Mouse (Mus musculus): Measurements from ENCODE around the gene Lzts2.

Gene Lzts2

DNA sequence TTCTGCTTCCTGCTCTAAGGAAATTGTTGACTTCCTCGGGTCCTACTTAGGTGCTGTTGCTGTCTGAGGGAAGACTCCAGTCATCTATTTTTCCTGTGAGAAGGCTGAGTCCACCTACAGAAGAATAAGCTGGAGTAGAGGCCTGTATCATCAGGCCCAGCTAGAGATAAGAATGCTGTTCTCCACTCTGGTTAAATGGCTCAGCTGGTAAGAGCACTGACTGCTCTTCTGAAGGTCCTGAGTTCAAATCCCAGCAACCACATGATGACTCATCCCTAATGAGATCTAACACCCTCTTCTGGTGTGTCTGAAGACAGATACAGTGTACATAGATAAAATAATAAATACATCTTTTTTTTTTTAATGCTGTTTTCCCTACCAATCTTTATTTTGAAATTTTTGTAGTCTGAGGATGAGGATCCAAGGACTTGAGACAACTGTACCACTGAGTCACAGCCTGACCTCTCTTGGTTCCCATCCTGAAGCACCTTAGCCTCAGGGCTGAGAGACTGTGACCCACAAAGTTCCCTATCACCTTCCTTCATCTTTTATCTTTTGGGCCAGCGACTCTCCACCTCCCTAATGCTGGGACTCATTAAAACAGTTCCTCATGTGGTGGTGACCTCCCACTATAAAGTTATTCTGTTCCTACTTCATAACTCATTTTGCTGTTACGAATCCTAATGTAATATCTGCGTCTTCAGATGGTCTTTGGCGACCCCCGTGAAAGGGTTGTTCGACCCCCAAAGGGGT is 53.7 kb downstream of the Lzts2 start:
- in situ Hi-C loops (cut with MboI; ENCODE audit: unreplicated experiment in 2 of 2), result no loop called here

GRCm38 (mm10) chr19:45073871-45074542 is 59.8 kb downstream of the Lzts2 start:
- in situ Hi-C loops (cut with MboI; ENCODE audit: unreplicated experiment in 2 of 2), result loop anchor here (5.0 to 10.0 kb wide), 2 partner anchors 88 to 91 kb away; no protein-coding TSS in a partner anchor

DNA sequence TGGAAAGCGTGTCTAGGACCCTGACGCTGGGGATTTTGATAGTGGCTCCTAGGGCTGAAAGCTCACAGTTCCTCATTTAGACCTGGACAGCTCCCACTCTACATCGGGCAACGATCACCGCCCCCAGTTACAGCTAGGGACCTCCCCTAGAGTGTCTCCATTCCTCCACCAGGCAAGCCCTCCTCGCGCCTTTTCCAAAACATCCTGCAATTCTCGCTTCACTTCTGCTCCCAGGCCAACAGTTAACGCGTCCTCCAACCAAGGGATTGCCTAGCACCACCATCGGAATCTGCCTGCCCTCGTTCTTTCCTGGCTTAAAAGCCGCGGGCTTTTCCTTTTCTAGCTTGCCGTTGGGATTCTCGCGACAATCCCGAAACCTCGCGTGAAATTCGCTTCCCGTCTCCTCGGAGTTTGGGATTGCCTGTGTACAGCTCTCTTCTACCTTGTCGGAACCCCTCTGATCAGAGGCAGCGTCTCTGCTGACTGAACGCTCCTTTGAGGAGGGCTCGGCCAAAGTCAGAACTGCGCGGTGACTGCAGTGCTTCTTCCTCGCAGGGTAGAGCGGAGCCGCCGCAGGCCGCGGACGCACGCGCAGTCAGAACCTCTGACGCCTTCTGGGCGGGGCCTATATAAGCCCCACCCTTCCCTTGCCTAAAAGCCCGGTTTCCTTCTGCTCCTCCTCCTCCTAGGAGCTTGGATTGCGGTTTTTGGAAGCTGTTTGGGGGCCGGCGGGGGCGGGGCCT is 60.5 kb downstream of the Lzts2 start, which contains the start of gene Kazald1:
TSS of gene Kazald1 (plus strand) at position 662 of the 743 bp plus-strand sequence.
- in situ Hi-C loops (cut with MboI; ENCODE audit: unreplicated experiment in 2 of 2), result loop anchor here (5.0 to 10.0 kb wide), 2 partner anchors 88 to 90 kb away; no protein-coding TSS in a partner anchor

GRCm38 (mm10) chr19:45075323-45076035 is 61.3 kb downstream of the Lzts2 start:
- in situ Hi-C loops (cut with MboI; ENCODE audit: unreplicated experiment in 2 of 2), result loop anchor here in 1 of 2 experiments (10.0 kb wide), 1 partner anchor 89 kb away; no protein-coding TSS in a partner anchor

- in situ Hi-C loops (cut with MboI; ENCODE audit: unreplicated experiment in 2 of 2), result loop anchor here in 1 of 2 experiments (10.0 kb wide), 1 partner anchor 89 kb away; no protein-coding TSS in a partner anchor
Measured at GRCm38 (mm10) chr19:45076036-45076575, 61.9 kb downstream of the Lzts2 start.
